Mouse (Mus musculus): ENCODE measurements around the gene E130308A19Rik. TPM values are rescaled to one million over a fixed set of nuclear protein-coding genes. Genes with fewer than 3 reads are reported as not detected.

The E130308A19Rik gene
- polyA plus RNA-seq, 1 experiment from 2014 or later = 24.1 TPM

GRCm38 (mm10) chr4:59808396-59808795, 182.4 kb downstream of the E130308A19Rik start:
- no peak overlapping the region for H3K27ac ChIP-seq (ENCODE audit: low read depth)
- ATAC-seq (replicated peaks; ENCODE audit: low FRiP score, low TSS enrichment, low read depth) (no peak), DNase-seq (ENCODE audit: low spot score) (no peak)
- H3K36me3 ChIP-seq (ENCODE audit: control insufficient read depth, insufficient read depth, low read length) = no peaks in the 10 kb centered on the region
- no peaks in the 10 kb centered on the region for H3K9me3 ChIP-seq (ENCODE audit: control insufficient read depth, low read length)
- H3K4me1 ChIP-seq (replicated peaks; ENCODE audit: control insufficient read depth, insufficient read depth, low read length) = peaks cover 8% of the 10 kb centered on the region; the same call in 1 of the 2 replicates
- H3K4me2 ChIP-seq (ENCODE audit: low read length) = no peak overlapping the region
- no peaks in the 10 kb centered on the region for H3K27me3 ChIP-seq (replicated peaks; ENCODE audit: control insufficient read depth, insufficient read depth, low read length)
- H3K9ac ChIP-seq (ENCODE audit: low read length) = no peak overlapping the region
- H3K4me3 ChIP-seq (ENCODE audit: low read depth, low read length) = no peak overlapping the region
- WGBS = 80% methylated on average over 5 of the region's 5 CpGs

Other genes starting within 250 kb of the E130308A19Rik start
- 8.0 and 8.3 TPM in 2 replicates for gene Susd1, start 187.6 kb upstream of the E130308A19Rik start, polyA plus RNA-seq (2014; fragmentation: Nextera tagmentation; extraction: Ambion mirVana)
- gene Ptbp3, start 76.8 kb upstream of the E130308A19Rik start, polyA plus RNA-seq (2014; fragmentation: Nextera tagmentation; extraction: Ambion mirVana) = 73.7 and 73.8 TPM in 2 replicates
- 15.8 and 17.5 TPM in 2 replicates for gene Hsdl2, start 44.6 kb upstream of the E130308A19Rik start, polyA plus RNA-seq (2014; fragmentation: Nextera tagmentation; extraction: Ambion mirVana)
- 55.1 and 56.1 TPM in 2 replicates for gene Inip, start 175.4 kb downstream of the E130308A19Rik start, polyA plus RNA-seq (2014; fragmentation: Nextera tagmentation; extraction: Ambion mirVana)
- 6.0 and 6.8 TPM in 2 replicates for gene Snx30, start 179.6 kb downstream of the E130308A19Rik start, polyA plus RNA-seq (2014; fragmentation: Nextera tagmentation; extraction: Ambion mirVana)

Measured in intestine, embryonic 14.5 days (tissue).